Mouse (Mus musculus) subcutaneous adipose tissue, adult 2 months (tissue): ENCODE measurements around the gene Hist1h2bg. TPM values are rescaled to one million over a fixed set of nuclear protein-coding genes. Genes with fewer than 3 reads are reported as not detected.

Experiments used
- polyA plus RNA-seq: library from polyadenylated mRNA; depleted of rRNA; stranded (reverse); fragments of >200 nt; gene quantifications from 2 replicates; pipeline ENCODE4 v1.2.3, GENCODE M21; 2012; ENCODE audit warnings: low replicate concordance; rRNA removed

Gene Hist1h2bg
- polyA plus RNA-seq = 13.0 and 39.0 TPM in 2 replicates

GRCm38 (mm10) chr13:23571022-23571503 lies at the start of gene Hist1h2bg, which contains the start of gene Hist1h2ae:
Hist1h2bg (plus strand) TSS chr13:23571396.
Hist1h2ae (minus strand) TSS chr13:23571220.

DNA sequence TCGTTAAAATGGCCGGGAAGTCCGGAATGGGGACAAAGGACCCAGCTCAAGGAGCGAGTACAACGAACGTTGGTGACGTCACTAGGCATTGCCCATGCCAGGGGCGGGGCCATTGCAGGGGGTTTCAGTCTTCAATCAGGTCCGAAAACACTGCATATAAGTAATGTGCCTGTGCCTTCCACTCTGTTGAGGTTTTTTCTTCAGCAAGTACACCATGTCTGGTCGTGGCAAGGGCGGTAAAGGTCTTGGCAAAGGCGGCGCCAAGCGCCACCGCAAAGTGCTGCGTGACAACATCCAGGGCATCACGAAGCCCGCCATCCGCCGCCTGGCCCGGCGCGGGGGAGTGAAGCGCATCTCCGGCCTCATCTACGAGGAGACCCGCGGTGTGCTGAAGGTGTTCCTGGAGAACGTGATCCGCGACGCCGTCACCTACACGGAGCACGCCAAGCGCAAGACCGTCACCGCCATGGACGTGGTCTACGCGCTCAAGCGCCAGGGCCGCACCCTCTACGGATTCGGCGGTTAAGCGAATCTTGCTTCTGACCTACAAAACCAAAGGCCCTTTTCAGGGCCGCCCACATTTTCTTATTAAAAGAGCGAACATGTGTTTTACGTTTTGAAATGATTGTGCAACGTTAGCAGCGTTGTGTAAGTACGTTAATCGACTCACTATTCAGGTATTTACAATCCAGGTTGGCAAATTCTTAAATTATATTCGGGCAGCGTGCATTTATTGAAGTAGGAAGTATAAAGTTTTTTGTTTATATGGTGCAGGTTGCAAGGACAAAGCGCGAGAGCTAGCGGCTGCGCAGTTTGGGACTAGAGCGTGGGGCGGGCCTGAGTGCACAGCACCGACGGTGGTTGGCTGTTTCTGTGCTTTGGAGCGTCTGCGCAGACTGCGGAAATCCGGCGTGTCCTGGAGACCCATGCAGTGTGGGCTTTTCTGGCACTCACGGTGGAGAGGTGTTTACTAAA lies 40.0 kb upstream of the Hist1h2bg start, which contains the start of gene Hist1h4h:
Hist1h4h (plus strand) TSS at position 150 of the 975 bp plus-strand sequence.

GRCm38 (mm10) chr13:23533560-23534367 lies 37.4 kb upstream of the Hist1h2bg start, which contains the start of gene Hist1h2af:
Hist1h2af (plus strand) TSS chr13:23533906.

DNA sequence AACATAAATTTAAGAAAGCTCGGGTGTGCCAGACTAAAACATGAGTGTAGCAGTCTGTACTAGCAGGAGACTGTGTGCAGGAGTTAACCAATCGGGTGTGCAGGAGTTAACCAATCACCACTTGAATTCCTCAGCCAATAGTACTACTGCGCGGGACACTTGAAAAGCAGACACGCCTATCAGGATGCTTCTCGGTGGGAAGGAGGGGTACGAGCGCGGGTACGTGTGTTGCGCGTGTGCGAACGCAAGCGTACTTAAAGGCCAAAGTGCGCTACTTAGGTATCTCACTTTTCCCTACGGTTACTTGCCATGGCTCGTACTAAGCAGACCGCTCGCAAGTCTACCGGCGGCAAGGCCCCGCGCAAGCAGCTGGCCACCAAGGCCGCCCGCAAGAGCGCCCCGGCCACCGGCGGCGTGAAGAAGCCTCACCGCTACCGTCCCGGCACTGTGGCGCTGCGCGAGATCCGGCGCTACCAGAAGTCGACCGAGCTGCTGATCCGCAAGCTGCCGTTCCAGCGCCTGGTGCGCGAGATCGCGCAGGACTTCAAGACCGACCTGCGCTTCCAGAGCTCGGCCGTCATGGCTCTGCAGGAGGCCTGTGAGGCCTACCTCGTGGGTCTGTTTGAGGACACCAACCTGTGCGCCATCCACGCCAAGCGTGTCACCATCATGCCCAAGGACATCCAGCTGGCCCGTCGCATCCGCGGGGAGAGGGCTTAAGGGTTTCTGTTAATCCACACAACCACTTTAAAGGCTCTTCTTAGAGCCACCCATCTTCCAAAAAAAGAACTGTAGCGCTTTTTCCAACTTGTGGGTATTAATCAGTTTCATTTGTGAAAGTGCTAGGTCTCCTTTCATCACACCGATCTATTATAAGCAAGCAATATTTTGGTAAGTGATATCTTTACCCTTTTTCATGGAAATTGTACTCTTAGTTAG lies 35.8 kb upstream of the Hist1h2bg start, which contains the start of gene Hist1h3g:
Hist1h3g (plus strand) TSS at position 286 of the 939 bp plus-strand sequence.

GRCm38 (mm10) chr13:23542999-23543607 lies 28.1 kb upstream of the Hist1h2bg start, which contains the start of gene Hist1h2bh:
Hist1h2bh (minus strand) TSS chr13:23543392.

DNA sequence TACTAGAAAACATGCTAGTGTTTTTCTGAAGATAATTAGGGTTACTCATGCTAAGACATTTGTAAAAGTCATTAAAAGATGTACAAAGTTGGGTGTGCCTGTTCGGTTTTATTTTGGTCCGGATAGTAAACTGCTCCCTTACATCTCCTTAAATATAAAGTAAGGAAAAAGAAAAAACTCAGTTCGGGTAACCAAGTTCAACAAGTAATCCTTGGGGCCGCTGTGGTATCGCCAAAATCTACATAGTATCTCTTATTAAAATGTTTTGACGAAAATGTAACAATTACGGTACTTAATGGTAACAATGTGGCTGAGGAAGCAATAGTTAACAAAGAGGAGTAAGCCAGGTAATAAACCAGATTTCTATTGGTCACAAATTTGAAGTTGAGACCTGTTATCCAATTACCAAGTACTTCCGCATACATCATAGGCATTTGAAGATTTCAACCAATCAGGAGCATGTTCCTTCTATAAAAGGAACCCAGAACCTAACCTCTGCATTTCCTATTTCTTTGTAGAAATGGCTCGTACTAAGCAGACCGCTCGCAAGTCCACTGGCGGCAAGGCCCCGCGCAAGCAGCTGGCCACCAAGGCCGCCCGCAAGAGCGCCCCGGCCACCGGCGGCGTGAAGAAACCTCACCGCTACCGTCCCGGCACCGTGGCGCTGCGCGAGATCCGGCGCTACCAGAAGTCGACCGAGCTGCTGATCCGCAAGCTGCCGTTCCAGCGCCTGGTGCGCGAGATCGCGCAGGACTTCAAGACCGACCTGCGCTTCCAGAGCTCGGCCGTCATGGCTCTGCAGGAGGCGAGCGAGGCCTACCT lies 27.0 kb upstream of the Hist1h2bg start, which contains the start of gene Hist1h3f:
Hist1h3f (plus strand) TSS at position 88 of the 822 bp plus-strand sequence.

DNA sequence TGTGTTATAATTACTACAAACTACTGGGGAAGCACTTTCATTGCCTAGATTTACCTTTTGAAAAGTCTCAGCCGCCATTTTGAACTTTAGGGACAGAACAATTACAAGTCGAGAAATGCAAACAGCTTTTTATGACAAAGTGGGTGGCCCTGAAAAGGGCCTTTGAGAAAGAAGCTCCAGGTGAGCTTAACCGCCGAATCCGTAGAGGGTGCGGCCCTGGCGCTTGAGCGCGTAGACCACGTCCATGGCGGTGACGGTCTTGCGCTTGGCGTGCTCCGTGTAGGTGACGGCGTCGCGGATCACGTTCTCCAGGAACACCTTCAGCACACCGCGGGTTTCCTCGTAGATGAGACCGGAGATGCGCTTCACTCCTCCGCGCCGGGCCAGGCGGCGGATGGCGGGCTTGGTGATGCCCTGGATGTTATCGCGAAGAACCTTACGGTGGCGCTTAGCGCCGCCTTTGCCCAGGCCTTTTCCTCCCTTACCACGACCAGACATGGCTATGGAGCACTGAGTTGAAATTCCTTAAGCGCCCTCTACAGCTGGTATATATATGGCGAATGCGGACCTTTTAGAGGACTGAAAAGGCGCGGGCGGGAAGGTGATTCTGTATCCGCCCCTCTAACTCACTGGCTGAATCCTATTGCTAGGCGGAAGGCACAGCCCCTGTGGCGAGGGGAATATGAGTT lies 19.9 kb upstream of the Hist1h2bg start, which contains the start of gene Hist1h4f:
Hist1h4f (minus strand) TSS at position 503 of the 689 bp plus-strand sequence.

GRCm38 (mm10) chr13:23552962-23553361 lies 18.2 kb upstream of the Hist1h2bg start, which contains the start of gene Hist1h1d:
Hist1h1d (plus strand) TSS chr13:23553262.

GRCm38 (mm10) chr13:23561883-23562659 lies 9.1 kb upstream of the Hist1h2bg start, which contains the start of gene Hist1h3e:
Hist1h3e (minus strand) TSS chr13:23562369.

GRCm38 (mm10) chr13:23573898-23574524 lies 2.8 kb downstream of the Hist1h2bg start, which contains the start of the genes Hist1h2bf and Hist1h2ad:
Hist1h2bf (minus strand) TSS chr13:23574196.
Hist1h2ad (plus strand) TSS chr13:23574381.

GRCm38 (mm10) chr13:23575271-23575851 lies 4.2 kb downstream of the Hist1h2bg start, which contains the start of gene Hist1h3d:
Hist1h3d (plus strand) TSS chr13:23575763.

DNA sequence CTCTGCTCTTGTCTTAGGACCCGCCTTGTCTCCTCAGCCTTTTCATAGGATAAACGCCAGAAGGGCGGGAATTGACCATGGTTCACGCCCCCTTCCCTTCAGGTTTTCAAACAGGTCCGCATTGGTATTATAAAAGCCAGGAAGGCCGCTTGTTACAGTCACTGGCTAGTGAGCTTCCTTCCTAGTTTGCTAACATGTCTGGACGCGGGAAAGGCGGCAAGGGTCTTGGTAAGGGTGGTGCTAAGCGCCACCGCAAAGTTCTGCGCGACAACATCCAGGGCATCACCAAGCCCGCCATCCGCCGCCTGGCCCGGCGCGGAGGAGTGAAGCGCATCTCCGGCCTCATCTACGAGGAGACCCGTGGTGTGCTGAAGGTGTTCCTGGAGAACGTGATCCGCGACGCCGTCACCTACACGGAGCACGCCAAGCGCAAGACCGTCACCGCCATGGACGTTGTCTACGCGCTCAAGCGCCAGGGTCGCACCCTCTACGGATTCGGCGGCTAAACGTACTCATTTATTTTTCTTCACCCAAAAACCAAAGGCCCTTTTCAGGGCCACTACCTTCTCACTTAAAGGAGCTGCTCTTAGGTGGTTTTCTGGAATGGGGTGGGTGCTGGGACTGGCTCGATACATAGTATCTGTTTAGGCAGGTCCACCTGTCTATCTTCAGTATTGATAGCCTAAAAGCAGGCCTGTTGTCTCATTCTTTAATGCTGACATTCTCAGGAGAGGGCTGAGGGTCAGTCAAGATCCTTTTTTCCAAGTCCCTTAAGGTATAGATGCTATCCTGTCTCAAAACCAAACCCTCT lies 10.4 kb downstream of the Hist1h2bg start, which contains the start of gene Hist1h4d:
Hist1h4d (plus strand) TSS at position 191 of the 811 bp plus-strand sequence.

GRCm38 (mm10) chr13:23620733-23621531 lies 49.7 kb downstream of the Hist1h2bg start, which contains the start of gene Hist1h2be:
Hist1h2be (minus strand) TSS chr13:23621124.

